Mouse (Mus musculus) left cerebral cortex, postnatal 25 days (tissue): ENCODE data around the gene Ppp4r3a. TPM values are rescaled to one million over a fixed set of nuclear protein-coding genes. Genes with fewer than 3 reads are reported as not detected.
A peak's percentile ranks its signal among the peaks of the same experiment; 100 is the strongest.

ENCODE experiments used
- DNase-seq, 2 experiments: peaks; one replicate each; pipeline ENCODE4 v3.0.0; 2022; ENCODE audit warnings: low spot score in 2 of 2, mixed read lengths in 1 of 2
- intact Hi-C: fragments of 180-260 bp; cut with DNase I; formaldehyde crosslinking; loops from one replicate; pipeline ENCODE4 v1.15.1; 2025
- microRNA-seq, 2 experiments: library from miRNA; unstranded; fragments of <30 nt; microRNA quantifications; one replicate each; pipeline ENCODE4 v1.2.0; 2022
- total RNA-seq, 2 experiments: library from RNA; stranded (reverse); gene quantifications; 2 replicates each; pipeline ENCODE4 v1.2.3; 2021

The Ppp4r3a gene
- total RNA-seq, 2 experiments from 2014 or later = 39.1 to 43.4 TPM

DNA sequence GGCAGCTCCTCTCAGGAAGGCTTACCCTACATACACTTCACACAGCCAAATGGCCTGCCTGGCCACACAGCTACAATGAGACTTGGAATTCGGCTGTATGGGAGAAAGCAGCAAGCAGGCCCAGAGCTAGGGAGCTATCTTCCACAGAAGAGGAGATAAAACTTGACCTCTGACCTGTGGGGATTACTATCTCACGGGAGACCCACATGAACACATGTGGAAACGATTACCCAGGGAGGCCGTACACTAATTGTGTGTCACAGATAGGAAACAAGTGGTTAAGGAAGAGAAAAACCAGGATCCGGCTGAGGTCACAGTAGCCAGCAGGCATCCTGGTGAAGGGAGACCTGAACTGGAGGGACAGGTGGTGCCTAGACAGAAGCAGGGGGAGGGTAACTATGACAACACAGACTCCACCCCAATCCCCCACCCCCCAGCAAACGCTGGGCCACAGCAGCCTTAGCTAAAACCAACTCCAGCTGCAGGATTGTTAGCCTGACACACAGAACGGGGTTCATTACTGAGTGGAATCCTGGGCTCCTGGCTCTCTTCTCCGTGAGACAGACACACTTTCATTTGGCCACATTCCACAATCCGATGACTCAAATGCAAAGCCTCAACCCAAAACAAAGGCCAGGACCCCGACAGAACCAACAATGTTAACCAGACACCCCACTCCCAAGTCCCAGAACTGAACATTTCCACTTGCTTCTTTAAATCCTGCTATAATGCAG lies 85.5 kb downstream of the Ppp4r3a start:
- DNase-seq = no peak
- intact Hi-C loops = no loop called here

DNA sequence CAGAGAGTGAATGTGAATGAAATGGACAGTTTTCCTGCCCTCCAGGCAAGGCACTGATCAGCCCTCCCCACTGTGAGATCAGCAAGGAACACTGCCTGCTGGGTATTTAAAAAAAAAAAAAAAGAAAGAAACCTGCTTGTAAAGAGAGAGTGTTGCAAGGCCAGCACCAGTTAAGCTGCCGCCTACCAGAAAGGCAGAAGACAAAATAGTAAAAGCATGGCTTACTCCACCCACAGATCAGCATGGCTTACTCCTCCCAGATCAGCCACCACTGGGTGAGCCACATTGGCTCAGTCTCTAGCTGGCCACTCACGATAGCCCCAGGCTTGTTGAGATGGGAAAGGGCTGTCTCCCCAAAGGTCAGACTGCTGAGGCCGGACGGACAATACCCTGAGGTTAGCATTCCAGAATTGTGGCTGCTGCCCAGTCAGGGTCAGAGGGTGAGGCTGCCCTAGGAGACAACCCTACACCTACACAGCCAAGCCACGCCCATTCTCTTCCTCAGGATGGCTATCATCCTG lies 87.1 kb downstream of the Ppp4r3a start:
- DNase-seq = peak; percentile 46 to 89
- intact Hi-C loops = no loop called here

DNA sequence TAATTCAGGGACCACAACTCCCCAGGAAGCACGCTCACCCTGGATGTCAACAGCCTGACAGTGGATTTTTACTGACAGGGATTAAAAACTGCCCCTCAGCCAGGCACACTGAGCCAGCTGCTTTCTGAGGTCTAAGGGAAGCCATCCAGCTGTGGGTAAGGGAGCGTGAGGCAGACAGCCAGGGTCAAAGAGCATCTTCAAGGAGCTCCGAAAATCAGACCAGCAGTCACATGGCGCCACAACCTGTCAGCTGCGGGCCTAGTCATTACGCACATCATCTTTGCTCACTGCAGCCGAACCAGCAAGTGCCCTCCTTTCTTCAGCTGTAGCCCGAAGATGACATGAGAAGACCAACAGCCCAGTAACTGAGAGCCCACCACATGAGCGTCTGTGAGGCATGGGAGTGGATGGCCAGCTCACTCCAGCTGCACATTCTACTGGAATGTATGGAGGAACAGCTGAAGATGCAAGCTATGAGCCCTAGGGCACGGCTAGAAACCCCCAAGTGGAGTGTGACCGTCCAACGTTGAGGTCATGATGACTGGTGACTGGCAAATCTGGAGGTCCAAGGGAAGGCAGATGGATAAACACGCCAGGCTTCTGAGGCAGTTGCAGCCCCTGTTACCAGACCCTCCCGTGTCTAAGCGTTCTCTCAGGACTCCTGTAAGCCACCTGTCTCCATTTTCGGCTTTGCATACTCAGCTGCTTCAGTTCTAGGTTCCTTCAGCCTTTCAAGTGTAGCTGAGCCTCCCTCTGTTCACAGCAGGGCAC lies 87.7 kb downstream of the Ppp4r3a start:
- DNase-seq = no peak
- intact Hi-C loops = no loop called here

GRCm38 (mm10) chr12:100994140-100995015 lies 89.1 kb downstream of the Ppp4r3a start:
- DNase-seq = peak in 1 of 2 experiments; percentile 65
- intact Hi-C loops = no loop called here

- intact Hi-C loops = no loop called here
- DNase-seq = no peak
Measured at GRCm38 (mm10) chr12:100993146-100993545, 90.4 kb downstream of the Ppp4r3a start.

DNA sequence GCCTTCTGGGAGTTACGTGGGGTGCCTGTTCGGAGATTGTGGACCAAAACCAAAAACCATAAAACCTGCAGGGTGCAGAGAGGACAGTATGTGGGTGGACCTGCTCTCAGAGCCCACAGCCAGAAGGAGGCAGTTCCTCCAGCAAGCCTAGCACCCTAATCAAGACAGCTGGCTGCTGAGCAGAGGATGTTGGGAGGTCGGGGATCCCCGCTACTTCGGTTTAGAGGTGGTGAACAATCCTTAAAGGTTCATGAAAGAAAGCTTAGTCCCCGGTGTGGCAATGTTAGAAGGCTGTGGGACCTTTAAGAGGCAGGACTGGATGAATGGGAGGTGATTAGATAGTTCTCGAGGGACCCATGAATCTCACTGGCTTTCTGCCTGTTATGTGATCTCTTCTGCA lies 91.0 kb downstream of the Ppp4r3a start:
- intact Hi-C loops = no loop called here
- no peak for DNase-seq

DNA sequence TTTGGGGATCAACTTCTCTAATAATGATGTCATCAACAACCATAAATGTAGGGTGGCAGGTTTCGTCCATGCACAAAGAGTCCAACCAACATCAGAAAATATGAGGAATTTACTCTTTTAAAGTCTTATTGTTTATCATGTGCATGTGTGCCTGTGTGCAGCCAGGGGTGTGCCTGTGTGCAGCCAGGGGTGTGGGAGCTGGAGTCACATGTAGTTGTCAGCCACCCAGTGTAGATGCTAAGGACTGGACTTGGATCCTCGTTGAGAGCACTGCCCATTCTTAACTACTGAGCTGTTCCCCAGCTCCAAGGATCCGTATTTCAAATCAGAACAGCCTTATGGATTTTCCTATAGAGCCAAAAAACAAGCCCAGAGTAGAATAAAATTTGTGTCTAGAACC lies 92.4 kb downstream of the Ppp4r3a start:
- DNase-seq = no peak
- intact Hi-C loops = no loop called here

- DNase-seq = no peak
- intact Hi-C loops = no loop called here
Measured at GRCm38 (mm10) chr12:100990291-100990690, 93.2 kb downstream of the Ppp4r3a start.

DNA sequence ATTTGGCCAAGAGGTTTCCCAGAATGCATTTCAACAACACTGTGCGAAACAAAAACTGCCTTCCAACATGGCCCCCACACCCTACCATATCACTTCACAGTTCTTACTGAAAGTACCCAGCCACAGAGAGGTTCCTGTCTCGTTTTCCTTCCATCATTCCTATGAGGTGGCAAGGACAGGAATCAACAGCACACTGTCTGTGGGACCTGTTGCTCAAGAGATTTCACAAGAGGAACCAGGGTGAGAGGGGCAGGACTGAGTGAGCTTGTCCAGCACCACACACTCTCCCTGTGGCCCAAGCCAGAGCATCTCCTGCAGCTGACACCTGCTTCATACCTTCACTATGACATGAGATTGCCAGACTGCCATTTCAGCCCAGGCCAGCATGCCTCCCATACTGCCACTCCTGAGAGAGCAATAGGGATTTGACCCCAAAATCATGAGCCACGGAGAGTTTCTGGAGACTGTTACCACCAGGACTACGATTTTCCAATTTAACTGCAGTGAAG lies 93.7 kb downstream of the Ppp4r3a start:
- intact Hi-C loops = loop anchor here (2.0 kb wide), 1 partner anchor 39 kb away; the partner anchor contains the start of gene Ccdc88c
- DNase-seq = no peak

Small RNA genes lying within 50 kb of the gene (microRNA-seq; reads per million reads assigned to microRNA genes)
- 0 reads per million in 2 experiments for gene Mir1190

Other genes starting within 250 kb of the Ppp4r3a start
- 10 to 100 TPM in 1 of 2 experiments, 1 to 10 TPM in 1; 8.3 to 11.6 TPM for gene Gpr68, start 175.5 kb downstream of the Ppp4r3a start, total RNA-seq
- 10 to 100 TPM; 21.9 to 25.5 TPM for gene Ccdc88c, start 54.6 kb downstream of the Ppp4r3a start, total RNA-seq